Comparison of ENCODE assay signal across 22 mouse cellular contexts in genomic region chr1:43454741-43455140, GRCm38 (mm10). TPM values are rescaled to one million over a fixed set of nuclear protein-coding genes. Genes with fewer than 3 reads are reported as not detected.
DNase-seq lines count a peak whose midpoint lies in the region; ATAC-seq and TF ChIP-seq lines count a peak whose summit lies in the region.
"Had no signal": no experiment of that assay in that cellular context is flagged by ENCODE, and none has a peak within 500 bp of the region (broad histone marks: within the 10 kb centered on the region; RNA-seq: fewer than 3 reads in every experiment).

No protein-coding gene starts in this region.

- no peak overlapping the region; the same call in none of the 2 replicates for H3K4me2 ChIP-seq in liver, embryonic 11.5 days
- peak overlapping the region; percentile 1; the same call in 1 of the 2 replicates for H3K4me2 ChIP-seq in liver, embryonic 15.5 days
- H3K4me2 ChIP-seq: embryonic facial prominence, embryonic 15.5 days; forebrain, embryonic 15.5 days; heart, embryonic 11.5 days; heart, embryonic 15.5 days; hindbrain, embryonic 13.5 days had no signal

- no peak overlapping the region for H3K9ac ChIP-seq in liver, embryonic 11.5 days (ENCODE audit: low read depth, low read length)
- no peak overlapping the region for H3K9ac ChIP-seq in liver, embryonic 15.5 days
- H3K9ac ChIP-seq: embryonic facial prominence, embryonic 15.5 days; forebrain, embryonic 15.5 days; heart, embryonic 15.5 days; hindbrain, embryonic 13.5 days had no signal

- DNase-seq in liver, embryonic 11.5 days (ENCODE audit: low spot score) = no peak
- DNase-seq in liver = no peak
- no peak for DNase-seq in thymus, adult 2 months
- no peak for DNase-seq in thymus, postnatal 14 days
- DNase-seq in left cerebral cortex, adult 9 months (ENCODE audit: low spot score in 2 of 2) = no peak
- no peak for DNase-seq in layer of hippocampus, adult 9-10 months (ENCODE audit: low spot score)
- DNase-seq: adrenal gland, postnatal 10 days; cerebellum, adult 11 months; cerebellum, adult 8-10 months; cerebellum, postnatal 14 days; embryo, embryonic 11 days; gastrocnemius, postnatal 36 days; heart, adult 18-20 months; heart, postnatal 14 days had no signal

- 81% methylated on average over 8 of the region's 8 CpGs for WGBS in liver, embryonic 11.5 days
- 96% methylated on average over 8 of the region's 8 CpGs for WGBS in thymus, adult 2 months
- WGBS in liver, embryonic 15.5 days (ENCODE audit: insufficient replicate concordance) = 78% methylated on average over 8 of the region's 8 CpGs

- no peak for TF ChIP-seq POLR2A in thymus, adult 2 months (IDR thresholded peaks at IDR 0.05; ENCODE audit: control insufficient read depth, extremely low read depth, insufficient read depth, low read length, poor library complexity)

- peaks cover 42% of the 10 kb centered on the region for H3K4me1 ChIP-seq in liver, embryonic 11.5 days (replicated peaks; ENCODE audit: control insufficient read depth, insufficient read depth, low read length)
- H3K4me1 ChIP-seq in thymus, adult 2 months (replicated peaks; ENCODE audit: control insufficient read depth, insufficient read depth, low read length) = peaks cover 31% of the 10 kb centered on the region
- peaks cover 64% of the 10 kb centered on the region for H3K4me1 ChIP-seq in liver, embryonic 15.5 days (replicated peaks)

- no peaks in the 10 kb centered on the region for H3K27me3 ChIP-seq in liver, embryonic 11.5 days (replicated peaks; ENCODE audit: control insufficient read depth, insufficient read depth, low read length)
- H3K27me3 ChIP-seq in thymus, adult 2 months (ENCODE audit: control insufficient read depth, insufficient read depth, low read length) = no peaks in the 10 kb centered on the region
- H3K27me3 ChIP-seq in liver, embryonic 15.5 days = no peaks in the 10 kb centered on the region
- H3K27me3 ChIP-seq: embryonic facial prominence, embryonic 15.5 days; forebrain, embryonic 15.5 days; heart, embryonic 15.5 days; hindbrain, embryonic 13.5 days had no signal

- no peak for ATAC-seq in liver, embryonic 11.5 days (replicated peaks; ENCODE audit: low FRiP score)
- ATAC-seq in liver, embryonic 15.5 days (ENCODE audit: insufficient read depth) = no peak
- ATAC-seq: forebrain, embryonic 15.5 days had no signal

- TF ChIP-seq CTCF in thymus, adult 2 months (IDR thresholded peaks at IDR 0.05; ENCODE audit: borderline replicate concordance, control insufficient read depth, extremely low read depth, insufficient read depth, low read length, poor library complexity) = no peak

- no peaks in the 10 kb centered on the region for H3K36me3 ChIP-seq in liver, embryonic 11.5 days (ENCODE audit: control insufficient read depth, insufficient read depth, low read length)
- no peaks in the 10 kb centered on the region for H3K36me3 ChIP-seq in thymus, adult 2 months (ENCODE audit: control insufficient read depth, insufficient read depth, low read length)
- H3K36me3 ChIP-seq in liver, embryonic 15.5 days (replicated peaks) = no peaks in the 10 kb centered on the region
- H3K36me3 ChIP-seq: embryonic facial prominence, embryonic 15.5 days; forebrain, embryonic 15.5 days; heart, embryonic 15.5 days; hindbrain, embryonic 13.5 days had no signal

- peak overlapping the region; percentile 15; the same call in 1 of the 2 replicates for H3K27ac ChIP-seq in liver, embryonic 11.5 days (ENCODE audit: low read depth, low read length)
- peak overlapping the region; percentile 40; the same call in 1 of the 2 replicates for H3K27ac ChIP-seq in thymus, adult 2 months (ENCODE audit: control insufficient read depth, insufficient read depth, low read length)
- H3K27ac ChIP-seq in liver, embryonic 15.5 days (replicated peaks) = no peak overlapping the region
- H3K27ac ChIP-seq: embryonic facial prominence, embryonic 15.5 days; forebrain, embryonic 15.5 days; heart, embryonic 15.5 days; hindbrain, embryonic 13.5 days had no signal

- H3K9me3 ChIP-seq in liver, embryonic 11.5 days (ENCODE audit: control insufficient read depth, low read length) = no peaks in the 10 kb centered on the region
- H3K9me3 ChIP-seq in liver, embryonic 15.5 days (replicated peaks) = no peaks in the 10 kb centered on the region
- H3K9me3 ChIP-seq: embryonic facial prominence, embryonic 15.5 days; forebrain, embryonic 15.5 days; G1E; heart, embryonic 15.5 days; hindbrain, embryonic 13.5 days had no signal

- no peak overlapping the region for H3K4me3 ChIP-seq in liver, embryonic 11.5 days (ENCODE audit: low read depth, low read length)
- H3K4me3 ChIP-seq in thymus, adult 2 months (ENCODE audit: control insufficient read depth, insufficient read depth, low read length) = no peak overlapping the region
- H3K4me3 ChIP-seq in liver, embryonic 15.5 days (replicated peaks) = no peak overlapping the region
- H3K4me3 ChIP-seq: embryonic facial prominence, embryonic 15.5 days; erythroblast, embryonic 14.5 days; forebrain, embryonic 15.5 days; heart, embryonic 15.5 days; hindbrain, embryonic 13.5 days had no signal

RNA-seq across cellular contexts. Expression of gene Nck2, which starts 10.4 kb away (rescaled TPM):
- polyA plus RNA-seq in liver, embryonic 11.5 days (2014; fragmentation: Nextera tagmentation; extraction: Ambion mirVana) = 24.5 and 26.0 TPM in 2 replicates
- 106 and 122 TPM in 2 replicates for polyA plus RNA-seq in thymus, adult 2 months (2012; rRNA removed)
- polyA plus RNA-seq in liver, embryonic 15.5 days (2015; fragmentation: Nextera tagmentation; extraction: Ambion mirVana) = 10.2 and 10.8 TPM in 2 replicates
